Comparison of ENCODE assay signal across 1 mouse cellular context in the genomic region with DNA sequence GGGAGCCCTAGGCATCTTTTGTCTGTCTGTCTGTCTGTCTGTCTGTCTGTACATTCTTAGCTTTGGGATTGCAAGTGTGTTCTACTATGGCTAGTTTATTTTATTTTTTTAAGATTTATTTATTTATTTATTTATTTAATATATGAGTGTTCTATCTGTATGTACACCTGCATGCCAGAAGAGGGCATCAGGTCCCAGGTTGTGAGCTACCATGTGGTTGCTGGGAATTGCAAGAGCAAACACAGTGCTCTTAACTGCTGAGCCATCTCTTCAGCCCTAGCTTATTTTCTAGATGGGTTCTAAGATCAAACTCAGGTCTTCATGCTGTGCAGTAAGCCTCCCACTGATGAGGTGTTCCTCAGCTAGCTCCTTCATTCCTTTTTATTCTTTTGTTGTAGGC.
TF ChIP-seq lines count a peak whose summit lies in the region.

No protein-coding gene starts in this region.

TF ChIP-seq in MEL, 35 proteins besides CTCF, POLR2A, EP300 and RAD21:
- peak; percentile 60 for TF ChIP-seq MAX (IDR thresholded peaks at IDR 0.05; ENCODE audit: low read length)
- TF ChIP-seq NELFE (IDR thresholded peaks at IDR 0.05; ENCODE audit: low read depth, low read length) = no peak
- TF ChIP-seq POLR2AphosphoS2 (IDR thresholded peaks at IDR 0.05; ENCODE audit: low read length) = no peak
- TF ChIP-seq USF1 (IDR thresholded peaks at IDR 0.05; ENCODE audit: low read depth, low read length) = no peak
- no peak for TF ChIP-seq BHLHE40 (IDR thresholded peaks at IDR 0.05; ENCODE audit: borderline replicate concordance, low read depth, low read length)
- no peak for TF ChIP-seq ZMIZ1 (IDR thresholded peaks at IDR 0.05; ENCODE audit: low read depth, low read length)
- TF ChIP-seq GATA1 (IDR thresholded peaks at IDR 0.05; ENCODE audit: low read depth, low read length) = no peak
- no peak for TF ChIP-seq RCOR1 (IDR thresholded peaks at IDR 0.05; ENCODE audit: low read depth, low read length)
- peak; percentile 44; the same call in 1 of the 2 replicates for TF ChIP-seq ZC3H11A (IDR thresholded peaks at IDR 0.05; ENCODE audit: low read depth, low read length)
- no peak for TF ChIP-seq USF2 (IDR thresholded peaks at IDR 0.05; ENCODE audit: borderline replicate concordance in 1 of 2, insufficient read depth in 1 of 2, low read depth in 1 of 2, low read length in 2 of 2)
- no peak for TF ChIP-seq KAT2A (conservative IDR thresholded peaks at IDR 0.05; ENCODE audit: low read depth, low read length)
- TF ChIP-seq GABPA (IDR thresholded peaks at IDR 0.05; ENCODE audit: low read depth, low read length) = no peak
- peak; percentile 92 for TF ChIP-seq MYC (IDR thresholded peaks at IDR 0.05; ENCODE audit: low read depth, low read length)
- TF ChIP-seq HCFC1 (IDR thresholded peaks at IDR 0.05; ENCODE audit: low read depth, low read length) = no peak
- TF ChIP-seq POLR2AphosphoS5 (IDR thresholded peaks at IDR 0.05; ENCODE audit: borderline replicate concordance, low read depth, low read length) = no peak
- no peak for TF ChIP-seq MEF2A (IDR thresholded peaks at IDR 0.05; ENCODE audit: extremely low read depth, insufficient replicate concordance, low read depth, low read length, poor library complexity, severe bottlenecking)
- no peak for TF ChIP-seq TBP (IDR thresholded peaks at IDR 0.05; ENCODE audit: low read depth, low read length)
- peak; percentile 71; the same call in 1 of the 2 replicates for TF ChIP-seq MAFK (IDR thresholded peaks at IDR 0.05; ENCODE audit: borderline replicate concordance, low read depth, low read length)
- peak; percentile 37; the same call in 1 of the 2 replicates for TF ChIP-seq SMC3 (IDR thresholded peaks at IDR 0.05; ENCODE audit: low read depth, low read length)
- peak; percentile 85 for TF ChIP-seq MXI1 (IDR thresholded peaks at IDR 0.05; ENCODE audit: low read depth, low read length)
- TF ChIP-seq MAZ (IDR thresholded peaks at IDR 0.05; ENCODE audit: low read depth, low read length) = no peak
- peak; percentile 38; the same call in 1 of the 2 replicates for TF ChIP-seq ETS1 (IDR thresholded peaks at IDR 0.05; ENCODE audit: low read depth, low read length)
- TF ChIP-seq SIN3A (IDR thresholded peaks at IDR 0.05; ENCODE audit: low read length) = peak; percentile 79; the same call in 1 of the 2 replicates
- TF ChIP-seq CHD2 (IDR thresholded peaks at IDR 0.05; ENCODE audit: low read length) = no peak
